Mouse (Mus musculus) lung, adult 18-20 months (tissue): Measurements from ENCODE around the gene Lsm2.
"Not testable (repeated sequence)": the region's sequence is repeated elsewhere in the genome, so short reads cannot be mapped to it uniquely, and the experiment has no call there.

Source experiments
- DNase-seq, 2 experiments: peaks; one replicate each; pipeline ENCODE4 v3.0.0; 2022; ENCODE audit warnings: mixed read lengths in 2 of 2

Lsm2 gene

GRCm38 (mm10) chr17:34981690-34982180 is at the start of gene Lsm2:
Gene Lsm2 (plus strand): TSS chr17:34981862.
- peak; percentile 93 for DNase-seq

GRCm38 (mm10) chr17:34932287-34932686 is 49.4 kb upstream of the Lsm2 start:
- DNase-seq: no peak

GRCm38 (mm10) chr17:34934031-34934430 is 47.6 kb upstream of the Lsm2 start:
- no peak for DNase-seq

- DNase-seq: no peak
Observed at GRCm38 (mm10) chr17:34934830-34935229, 46.8 kb upstream of the Lsm2 start.

- no peak for DNase-seq
Observed at GRCm38 (mm10) chr17:34937960-34938505, 43.6 kb upstream of the Lsm2 start.

GRCm38 (mm10) chr17:34941344-34942041 is 40.2 kb upstream of the Lsm2 start:
- no peak for DNase-seq

GRCm38 (mm10) chr17:34943128-34943815 is 38.4 kb upstream of the Lsm2 start:
- DNase-seq: no peak

- no peak for DNase-seq
Observed at GRCm38 (mm10) chr17:34944362-34944761, 37.3 kb upstream of the Lsm2 start.

GRCm38 (mm10) chr17:34946486-34947140 is 35.0 kb upstream of the Lsm2 start:
- no peak for DNase-seq

- DNase-seq: no peak
Observed at GRCm38 (mm10) chr17:34947606-34948005, 34.1 kb upstream of the Lsm2 start.

GRCm38 (mm10) chr17:34948721-34949552 is 32.7 kb upstream of the Lsm2 start:
- DNase-seq: not testable (repeated sequence)

GRCm38 (mm10) chr17:34949553-34949969 is 32.1 kb upstream of the Lsm2 start:
- no peak for DNase-seq

- no peak for DNase-seq
Observed at GRCm38 (mm10) chr17:34950514-34951455, 30.9 kb upstream of the Lsm2 start.

GRCm38 (mm10) chr17:34951636-34952377 is 29.9 kb upstream of the Lsm2 start:
- no peak for DNase-seq

- DNase-seq: peak; percentile 74 to 77
Observed at GRCm38 (mm10) chr17:34952378-34953040, 29.2 kb upstream of the Lsm2 start.

- DNase-seq: no peak
Observed at GRCm38 (mm10) chr17:34953258-34953657, 28.4 kb upstream of the Lsm2 start.

- DNase-seq: no peak
Observed at GRCm38 (mm10) chr17:34953904-34954303, 27.8 kb upstream of the Lsm2 start.

GRCm38 (mm10) chr17:34954831-34955230 is 26.8 kb upstream of the Lsm2 start:
- no peak for DNase-seq

- no peak for DNase-seq
Observed at GRCm38 (mm10) chr17:34955884-34956283, 25.8 kb upstream of the Lsm2 start.

- no peak for DNase-seq
Observed at GRCm38 (mm10) chr17:34956340-34956739, 25.3 kb upstream of the Lsm2 start.
